Mouse (Mus musculus) stomach, embryonic 14.5 days (tissue): Measurements from ENCODE around the gene Nat8f1. TPM values are rescaled to one million over a fixed set of nuclear protein-coding genes. Genes with fewer than 3 reads are reported as not detected.
"Not testable (repeated sequence)": the region's sequence is repeated elsewhere in the genome, so short reads cannot be mapped to it uniquely, and the experiment has no call there.

Source experiments
- ATAC-seq: fragments of 200-750 bp; cut with Nextera tagmentation; 2 replicates; pipeline ENCODE4 v1.8.0; 2017; ENCODE audit warnings: low read depth, moderate TSS enrichment; ENCODE audit not compliant: insufficient number of reproducible peaks, insufficient read depth, low FRiP score
- H3K27ac ChIP-seq: fragments of 300-500 bp; sonication (generic); 2 replicates; pipeline ENCODE4 v1.5.1; 2014; ENCODE audit warnings: mild to moderate bottlenecking, low read length, moderate library complexity, mixed read lengths
- H3K27me3 ChIP-seq: fragments of 300-500 bp; sonication (generic); 2 replicates; pipeline ENCODE4 v1.6.1; 2014; ENCODE audit warnings: low read length, control low read depth, mixed read lengths; ENCODE audit not compliant: control insufficient read depth, insufficient read depth
- H3K36me3 ChIP-seq: fragments of 300-500 bp; sonication (generic); 2 replicates; pipeline ENCODE4 v1.6.1; 2014; ENCODE audit warnings: mild to moderate bottlenecking, control low read depth, low read length, moderate library complexity, mixed read lengths; ENCODE audit not compliant: control insufficient read depth, insufficient read depth
- H3K4me1 ChIP-seq: fragments of 300-500 bp; sonication (generic); 2 replicates; pipeline ENCODE4 v1.6.1; 2014; ENCODE audit warnings: low read length, control low read depth, mixed read lengths; ENCODE audit not compliant: control insufficient read depth, insufficient read depth
- H3K4me2 ChIP-seq: fragments of 300-500 bp; sonication (generic); replicated peaks from 2 replicates; pipeline ENCODE4 v1.6.1; 2014; ENCODE audit warnings: low read depth, low read length, control low read depth
- H3K4me3 ChIP-seq: fragments of 300-500 bp; sonication (generic); 2 replicates; pipeline ENCODE4 v1.5.1; 2014; ENCODE audit warnings: low read depth, low read length, control low read depth
- H3K9ac ChIP-seq: fragments of 300-500 bp; sonication (generic); replicated peaks from 2 replicates; pipeline ENCODE4 v1.6.1; 2014; ENCODE audit warnings: low read depth, mild to moderate bottlenecking, control low read depth, low read length, moderate library complexity, mixed read lengths
- H3K9me3 ChIP-seq: fragments of 300-500 bp; sonication (generic); 2 replicates; pipeline ENCODE4 v1.6.1; 2016; ENCODE audit warnings: low read depth, low read length, control low read depth; ENCODE audit not compliant: control insufficient read depth
- WGBS: fragments of 180-500 bp; shearing (Covaris S2); extraction: QIAGEN DNeasy Blood & Tissue Kit; methylation state at CpG from one replicate; pipeline ENCODE4 v1.1.7; 2014; 5-methylcytosine and 5-hydroxymethylcytosine counted together
- polyA plus RNA-seq: library from polyadenylated mRNA; unstranded; fragments of >200 nt; fragmentation: Nextera tagmentation; extraction: Ambion mirVana; gene quantifications from 2 replicates; pipeline ENCODE4 v1.2.1, GENCODE M21; 2014

The Nat8f1 gene
- polyA plus RNA-seq, 1 experiment from 2014 or later: 4.4 TPM

- Histone ChIP-seq H3K4me1 (no peaks in the 10 kb centered on the region), H3K27ac (no peak overlapping the region), H3K36me3 (no peaks in the 10 kb centered on the region), H3K4me2 (no peak overlapping the region), H3K27me3 (no peaks in the 10 kb centered on the region), H3K9ac (no peak overlapping the region), H3K9me3 (no peaks in the 10 kb centered on the region), H3K4me3 (no peak overlapping the region)
- no peak for ATAC-seq
- WGBS: 69% methylated on average over 3 of the region's 3 CpGs
Measured at GRCm38 (mm10) chr6:85935646-85936045, 20.2 kb upstream of the Nat8f1 start.

GRCm38 (mm10) chr6:85934047-85934446 is 18.6 kb upstream of the Nat8f1 start:
- ATAC-seq: no peak
- H3K4me2 ChIP-seq: no peak overlapping the region
- H3K9me3 ChIP-seq: no peaks in the 10 kb centered on the region
- H3K4me1 ChIP-seq: no peaks in the 10 kb centered on the region
- H3K36me3 ChIP-seq: peaks cover 9% of the 10 kb centered on the region; the same call in 1 of the 2 replicates
- H3K27me3 ChIP-seq: no peaks in the 10 kb centered on the region
- H3K9ac ChIP-seq: no peak overlapping the region
- H3K27ac ChIP-seq: no peak overlapping the region
- WGBS: 79% methylated on average over 8 of the region's 8 CpGs
- H3K4me3 ChIP-seq: no peak overlapping the region

- no peak overlapping the region for H3K9ac ChIP-seq
- WGBS: 76% methylated on average over 1 of the region's 1 CpGs
- no peak overlapping the region for H3K27ac ChIP-seq
- no peaks in the 10 kb centered on the region for H3K9me3 ChIP-seq
- peaks cover 35% of the 10 kb centered on the region for H3K36me3 ChIP-seq
- no peaks in the 10 kb centered on the region for H3K4me1 ChIP-seq
- H3K4me3 ChIP-seq: no peak overlapping the region
- no peaks in the 10 kb centered on the region for H3K27me3 ChIP-seq
- no peak for ATAC-seq
- H3K4me2 ChIP-seq: no peak overlapping the region
Measured at GRCm38 (mm10) chr6:85929312-85929711, 13.8 kb upstream of the Nat8f1 start.

GRCm38 (mm10) chr6:85927476-85928464 is 12.3 kb upstream of the Nat8f1 start:
- Histone ChIP-seq H3K4me3 (no peak overlapping the region), H3K27ac (no peak overlapping the region), H3K27me3 (no peaks in the 10 kb centered on the region), H3K9ac (no peak overlapping the region), H3K36me3 (peaks cover 37% of the 10 kb centered on the region), H3K4me1 (no peaks in the 10 kb centered on the region), H3K9me3 (no peaks in the 10 kb centered on the region), H3K4me2 (no peak overlapping the region)
- ATAC-seq: no peak
- 90% methylated on average over 9 of the region's 9 CpGs for WGBS

- no peak overlapping the region for H3K27ac ChIP-seq
- H3K36me3 ChIP-seq: peaks cover 41% of the 10 kb centered on the region
- H3K9ac ChIP-seq: no peak overlapping the region
- no peaks in the 10 kb centered on the region for H3K27me3 ChIP-seq
- no peaks in the 10 kb centered on the region for H3K9me3 ChIP-seq
- no peak overlapping the region for H3K4me2 ChIP-seq
- 88% methylated on average over 1 of the region's 1 CpGs for WGBS
- H3K4me3 ChIP-seq: no peak overlapping the region
- ATAC-seq: no peak
- H3K4me1 ChIP-seq: no peaks in the 10 kb centered on the region
Measured at GRCm38 (mm10) chr6:85926709-85927108, 11.2 kb upstream of the Nat8f1 start.

DNA sequence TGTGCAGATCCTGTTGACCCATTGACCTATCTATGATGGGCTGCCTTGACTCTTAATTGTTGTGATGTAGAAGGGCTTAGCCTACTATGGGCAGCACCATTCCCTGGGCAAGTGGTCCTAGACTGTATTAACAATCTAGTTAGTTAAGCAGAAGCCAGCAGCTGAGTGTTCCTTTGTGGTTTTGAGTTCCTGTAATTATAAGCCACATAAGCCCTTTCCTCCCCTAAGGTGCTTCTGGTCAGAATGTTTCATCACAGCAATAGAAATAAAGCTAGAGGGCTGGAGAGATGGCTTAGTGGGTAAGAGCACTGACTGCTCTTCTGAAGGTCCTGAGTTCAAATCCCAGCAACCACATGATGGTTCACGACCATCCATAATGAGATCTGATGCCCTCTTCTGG is 8.2 kb upstream of the Nat8f1 start:
- Histone ChIP-seq H3K36me3 (peaks cover 35% of the 10 kb centered on the region), H3K9ac (no peak overlapping the region), H3K9me3 (no peaks in the 10 kb centered on the region), H3K27me3 (no peaks in the 10 kb centered on the region), H3K4me1 (no peaks in the 10 kb centered on the region), H3K4me3 (no peak overlapping the region), H3K27ac (no peak overlapping the region), H3K4me2 (no peak overlapping the region)
- no peak for ATAC-seq
- 100% methylated on average over 1 of the region's 1 CpGs for WGBS

DNA sequence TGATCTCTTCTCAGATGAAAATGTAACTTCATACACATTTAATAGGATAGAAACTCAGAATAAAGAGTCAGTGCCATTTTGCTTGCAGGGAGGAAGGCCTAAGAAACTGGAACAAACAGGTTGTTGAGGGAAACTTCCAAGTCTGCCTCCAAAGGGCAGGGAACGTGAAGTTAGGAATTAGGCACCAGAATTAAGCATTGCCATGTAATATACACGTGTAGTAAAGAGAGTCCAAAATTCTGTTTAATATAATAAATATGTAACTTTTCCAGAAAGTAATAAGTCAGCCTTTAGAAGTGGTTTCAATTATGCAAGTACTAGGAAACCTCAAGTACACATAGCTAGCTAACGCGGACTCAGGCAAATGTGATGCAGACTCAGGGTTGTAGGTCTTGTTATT is 3.9 kb upstream of the Nat8f1 start:
- whole genome bisulfite sequencing: 91% methylated on average over 4 of the region's 4 CpGs

GRCm38 (mm10) chr6:85918341-85918740 is 2.9 kb upstream of the Nat8f1 start:
- peaks cover 10% of the 10 kb centered on the region for H3K36me3 ChIP-seq
- ATAC-seq, H3K4me2 ChIP-seq, H3K4me3 ChIP-seq, H3K4me1 ChIP-seq, H3K27ac ChIP-seq, H3K9me3 ChIP-seq, H3K9ac ChIP-seq, H3K27me3 ChIP-seq: not testable (repeated sequence)
- WGBS: 93% methylated on average over 3 of the region's 3 CpGs

More for the DNA sequence above, 3.9 kb upstream of the Nat8f1 start:
- Histone ChIP-seq H3K4me3 (no peak overlapping the region), H3K27ac (no peak overlapping the region), H3K27me3 (no peaks in the 10 kb centered on the region), H3K4me2 (no peak overlapping the region), H3K4me1 (peaks cover 10% of the 10 kb centered on the region; the same call in 1 of the 2 replicates), H3K36me3 (peaks cover 13% of the 10 kb centered on the region), H3K9me3 (no peaks in the 10 kb centered on the region), H3K9ac (no peak overlapping the region)
- no peak for ATAC-seq
